Mouse (Mus musculus) C2C12 (cell line): Measurements from ENCODE around the gene Fgd6.

Source experiments
- CTCF ChIP-seq: IDR thresholded peaks from one replicate; pipeline ENCODE4 v1.5.1; 2011; ENCODE audit not compliant: control insufficient read depth, insufficient read depth, insufficient read length
- MAX ChIP-seq: IDR thresholded peaks from one replicate; pipeline ENCODE4 v1.6.1; 2011; ENCODE audit warnings: mild to moderate bottlenecking, control low read depth
- MYOD1 ChIP-seq: IDR thresholded peaks from one replicate; pipeline ENCODE4 v1.6.1; 2011; ENCODE audit warnings: low read depth; ENCODE audit not compliant: control insufficient read depth, insufficient read length

- TF ChIP-seq CTCF (no peak), MAX (no peak), MYOD1 (no peak)
Measured at GRCm38 (mm10) chr10:94105498-94105897, 69.7 kb downstream of the Fgd6 start.
